24 mouse cellular contexts compared by ENCODE assay signal in genomic region chr8:119385854-119386253, GRCm38 (mm10).
"Had no signal": no experiment of that assay in that cellular context is flagged by ENCODE, and none has a peak within 500 bp of the region (broad histone marks: within the 10 kb centered on the region; RNA-seq: fewer than 3 reads in every experiment).

No protein-coding gene starts in this region.

- H3K27me3 ChIP-seq: intestine, embryonic 15.5 days had no signal

- H3K27ac ChIP-seq: gastrocnemius, adult 2 months; heart, adult 2 months; hindbrain, embryonic 10.5 days; hindbrain, embryonic 12.5 days; hindbrain, embryonic 14.5 days; intestine, embryonic 15.5 days; layer of hippocampus, adult 2 months; left cerebral cortex, adult 2 months; limb, embryonic 10.5 days; limb, embryonic 12.5 days had no signal

- ATAC-seq: hindbrain, embryonic 16.5 days; inflammation-experienced regulatory T-cells, adult 6 months; intestine, embryonic 15.5 days; intestine, postnatal 0 days had no signal

- H3K36me3 ChIP-seq: hindbrain, embryonic 10.5 days; hindbrain, embryonic 12.5 days; intestine, embryonic 15.5 days; limb, embryonic 10.5 days; limb, embryonic 12.5 days had no signal

- DNase-seq: gastrocnemius, adult 2 months; gastrocnemius, postnatal 10 days; gastrocnemius, postnatal 25 days; heart, adult 11 months; heart, adult 2 months; heart, postnatal 10 days; heart, postnatal 4 days; kidney, adult 18-20 months; kidney, adult 8-10 months; kidney, postnatal 10 days; kidney, postnatal 25 days; kidney, postnatal 4 days; liver had no signal

- H3K4me1 ChIP-seq: hindbrain, embryonic 10.5 days; hindbrain, embryonic 12.5 days; intestine, embryonic 15.5 days; limb, embryonic 10.5 days; limb, embryonic 12.5 days had no signal

- H3K4me3 ChIP-seq: gastrocnemius, adult 2 months; heart, adult 2 months; hindbrain, embryonic 10.5 days; hindbrain, embryonic 12.5 days; intestine, embryonic 15.5 days; layer of hippocampus, adult 2 months; left cerebral cortex, adult 2 months; limb, embryonic 10.5 days; limb, embryonic 12.5 days had no signal
